9 mouse cellular contexts compared by ENCODE assay signal in the genomic region with DNA sequence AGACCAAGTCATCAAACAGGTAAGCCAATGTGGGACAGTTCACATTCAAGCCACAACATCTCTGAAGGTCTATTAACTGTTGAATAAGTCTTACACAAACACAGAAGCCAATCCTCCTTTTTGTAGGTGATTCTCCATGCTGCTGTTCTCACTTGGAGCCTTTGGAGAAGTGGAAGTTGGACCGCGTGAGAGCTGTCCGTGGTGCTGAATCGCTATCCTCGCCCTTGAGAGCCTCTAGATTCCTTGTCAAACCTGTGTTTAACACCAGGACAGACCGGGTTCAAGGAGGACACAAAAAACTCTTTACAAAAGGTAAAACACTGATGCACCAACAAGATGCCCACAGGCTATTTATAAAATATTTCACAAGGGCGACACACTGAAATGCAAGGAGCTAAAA.
DNase-seq lines count a peak whose midpoint lies in the region; TF ChIP-seq lines count a peak whose summit lies in the region.
"Had no signal": no experiment of that assay in that cellular context is flagged by ENCODE, and none has a peak within 500 bp of the region (broad histone marks: within the 10 kb centered on the region; RNA-seq: fewer than 3 reads in every experiment).

No protein-coding gene starts in this region.

- H3K4me3 ChIP-seq in gastrocnemius, adult 2 months = no peak overlapping the region
- H3K4me3 ChIP-seq: heart, embryonic 13.5 days had no signal

- H3K27ac ChIP-seq in gastrocnemius, adult 2 months = no peak overlapping the region
- H3K27ac ChIP-seq: heart, embryonic 13.5 days had no signal

- TF ChIP-seq CTCF in gastrocnemius, adult 2 months (IDR thresholded peaks at IDR 0.05) = no peak

- peak; percentile 62 for DNase-seq in gastrocnemius, adult 2 months
- no peak for DNase-seq in gastrocnemius, adult 8-10 months (ENCODE audit: low spot score in 2 of 2)
- peak; percentile 36 for DNase-seq in urinary bladder, postnatal 25 days (ENCODE audit: low spot score)
- DNase-seq in urinary bladder, postnatal 10 days (ENCODE audit: low spot score) = no peak
- DNase-seq in heart, postnatal 10 days = peak; percentile 57 to 72
- DNase-seq in lung, postnatal 14 days = peak; percentile 65
- no peak for DNase-seq in cerebellum, adult 11-12 months
- DNase-seq in natural killer cell, adult 2 months (ENCODE audit: low spot score in 2 of 2) = no peak

- intact Hi-C loops in gastrocnemius, adult 2 months (cut with DNase I) = loop anchor here (10.0 kb wide), 1 partner anchor 262 kb away; no protein-coding TSS in a partner anchor
- intact Hi-C loops in heart, postnatal 10 days (cut with DNase I) = no loop called here

Comparison
In these comparisons a context has a peak if more than half of its experiments do, and no peak if none do; other contexts are left out.
1. DNase-seq: peak in gastrocnemius, adult 2 months (single experiment), urinary bladder, postnatal 25 days (single experiment), heart, postnatal 10 days (2 of 2) and lung, postnatal 14 days (single experiment); none in gastrocnemius, adult 8-10 months (0 of 2), urinary bladder, postnatal 10 days (single experiment), cerebellum, adult 11-12 months (single experiment) and natural killer cell, adult 2 months (0 of 2).